Mouse (Mus musculus): Measurements from ENCODE around the gene Alpl. TPM values are rescaled to one million over a fixed set of nuclear protein-coding genes. Genes with fewer than 3 reads are reported as not detected.

Gene Alpl
- polyA plus RNA-seq, 1 experiment: 569 TPM

GRCm38 (mm10) chr4:137800324-137800723, 4.1 kb upstream of the Alpl start:
- DNase-seq: peak; percentile 47
- TF ChIP-seq POLR2A (IDR thresholded peaks at IDR 0.05; ENCODE audit: low read depth, low read length): no peak
- no peak for TF ChIP-seq CTCF (conservative IDR thresholded peaks at IDR 0.05; ENCODE audit: insufficient read depth, insufficient read length, low read depth, low read length)
- Histone ChIP-seq H3K27ac (ENCODE audit: insufficient read depth, low read depth, low read length) (no peak overlapping the region), H3K36me3 (ENCODE audit: control insufficient read depth, insufficient read depth, low read length) (no peaks in the 10 kb centered on the region), H3K27me3 (replicated peaks; ENCODE audit: control insufficient read depth, insufficient read depth, low read length) (no peaks in the 10 kb centered on the region; the same call in 1 of the 2 replicates), H3K4me1 (ENCODE audit: control insufficient read depth, insufficient read depth, low read length) (no peaks in the 10 kb centered on the region), H3K4me3 (ENCODE audit: insufficient read depth, low read depth, low read length) (no peak overlapping the region)
- 54% methylated on average over 11 of the region's 11 CpGs for WGBS

GRCm38 (mm10) chr4:137797038-137797437, 854 bp upstream of the Alpl start:
- no peak overlapping the region for H3K4me3 ChIP-seq (ENCODE audit: insufficient read depth, low read depth, low read length)
- no peak overlapping the region for H3K27ac ChIP-seq (ENCODE audit: insufficient read depth, low read depth, low read length)
- H3K36me3 ChIP-seq (ENCODE audit: control insufficient read depth, insufficient read depth, low read length): no peaks in the 10 kb centered on the region
- WGBS: 89% methylated on average over 4 of the region's 4 CpGs
- DNase-seq: no peak
- no peaks in the 10 kb centered on the region; the same call in 1 of the 2 replicates for H3K4me1 ChIP-seq (ENCODE audit: control insufficient read depth, insufficient read depth, low read length)
- TF ChIP-seq CTCF (conservative IDR thresholded peaks at IDR 0.05; ENCODE audit: insufficient read depth, insufficient read length, low read depth, low read length): no peak
- TF ChIP-seq POLR2A (IDR thresholded peaks at IDR 0.05; ENCODE audit: low read depth, low read length): no peak
- H3K27me3 ChIP-seq (replicated peaks; ENCODE audit: control insufficient read depth, insufficient read depth, low read length): no peaks in the 10 kb centered on the region; the same call in 1 of the 2 replicates

- peak; percentile 63 for DNase-seq
- Histone ChIP-seq H3K4me3 (ENCODE audit: insufficient read depth, low read depth, low read length) (peak overlapping the region; percentile 38; the same call in 1 of the 2 replicates), H3K27ac (ENCODE audit: insufficient read depth, low read depth, low read length) (peak overlapping the region; percentile 10), H3K4me1 (ENCODE audit: control insufficient read depth, insufficient read depth, low read length) (no peaks in the 10 kb centered on the region; the same call in 1 of the 2 replicates), H3K36me3 (ENCODE audit: control insufficient read depth, insufficient read depth, low read length) (no peaks in the 10 kb centered on the region), H3K27me3 (replicated peaks; ENCODE audit: control insufficient read depth, insufficient read depth, low read length) (no peaks in the 10 kb centered on the region; the same call in 1 of the 2 replicates)
- 69% methylated on average over 13 of the region's 13 CpGs for WGBS
- TF ChIP-seq POLR2A (IDR thresholded peaks at IDR 0.05; ENCODE audit: low read depth, low read length) (no peak), CTCF (conservative IDR thresholded peaks at IDR 0.05; ENCODE audit: insufficient read depth, insufficient read length, low read depth, low read length) (no peak)
Observed at GRCm38 (mm10) chr4:137794178-137794900, 1.8 kb downstream of the Alpl start.

- Histone ChIP-seq H3K27me3 (replicated peaks; ENCODE audit: control insufficient read depth, insufficient read depth, low read length) (no peaks in the 10 kb centered on the region; the same call in 1 of the 2 replicates), H3K36me3 (ENCODE audit: control insufficient read depth, insufficient read depth, low read length) (no peaks in the 10 kb centered on the region), H3K4me1 (ENCODE audit: control insufficient read depth, insufficient read depth, low read length) (peaks cover under 1% of the 10 kb centered on the region; the same call in 1 of the 2 replicates), H3K27ac (ENCODE audit: insufficient read depth, low read depth, low read length) (no peak overlapping the region), H3K4me3 (ENCODE audit: insufficient read depth, low read depth, low read length) (peak overlapping the region; percentile 30; the same call in 1 of the 2 replicates)
- 53% methylated on average over 7 of the region's 7 CpGs for WGBS
- no peak for DNase-seq
- TF ChIP-seq POLR2A (IDR thresholded peaks at IDR 0.05; ENCODE audit: low read depth, low read length): no peak
- no peak for TF ChIP-seq CTCF (conservative IDR thresholded peaks at IDR 0.05; ENCODE audit: insufficient read depth, insufficient read length, low read depth, low read length)
Observed at GRCm38 (mm10) chr4:137793611-137794010, 2.6 kb downstream of the Alpl start.

- Histone ChIP-seq H3K27ac (ENCODE audit: insufficient read depth, low read depth, low read length) (no peak overlapping the region), H3K36me3 (ENCODE audit: control insufficient read depth, insufficient read depth, low read length) (no peaks in the 10 kb centered on the region), H3K27me3 (replicated peaks; ENCODE audit: control insufficient read depth, insufficient read depth, low read length) (no peaks in the 10 kb centered on the region; the same call in 1 of the 2 replicates), H3K4me1 (ENCODE audit: control insufficient read depth, insufficient read depth, low read length) (peaks cover 5% of the 10 kb centered on the region; the same call in 1 of the 2 replicates), H3K4me3 (ENCODE audit: insufficient read depth, low read depth, low read length) (no peak overlapping the region)
- WGBS: 54% methylated on average over 7 of the region's 7 CpGs
- no peak for DNase-seq
- TF ChIP-seq CTCF (conservative IDR thresholded peaks at IDR 0.05; ENCODE audit: insufficient read depth, insufficient read length, low read depth, low read length) (no peak), POLR2A (IDR thresholded peaks at IDR 0.05; ENCODE audit: low read depth, low read length) (no peak)
Observed at GRCm38 (mm10) chr4:137791440-137791839, 4.7 kb downstream of the Alpl start.

- Histone ChIP-seq H3K4me3 (ENCODE audit: insufficient read depth, low read depth, low read length) (no peak overlapping the region), H3K27ac (ENCODE audit: insufficient read depth, low read depth, low read length) (no peak overlapping the region), H3K27me3 (replicated peaks; ENCODE audit: control insufficient read depth, insufficient read depth, low read length) (no peaks in the 10 kb centered on the region; the same call in 1 of the 2 replicates), H3K36me3 (ENCODE audit: control insufficient read depth, insufficient read depth, low read length) (no peaks in the 10 kb centered on the region), H3K4me1 (ENCODE audit: control insufficient read depth, insufficient read depth, low read length) (peaks cover 7% of the 10 kb centered on the region; the same call in 1 of the 2 replicates)
- no peak for DNase-seq
- TF ChIP-seq POLR2A (IDR thresholded peaks at IDR 0.05; ENCODE audit: low read depth, low read length) (no peak), CTCF (conservative IDR thresholded peaks at IDR 0.05; ENCODE audit: insufficient read depth, insufficient read length, low read depth, low read length) (no peak)
- WGBS: 82% methylated on average over 5 of the region's 5 CpGs
Observed at GRCm38 (mm10) chr4:137790981-137791380, 5.2 kb downstream of the Alpl start.

GRCm38 (mm10) chr4:137788511-137789049, 7.6 kb downstream of the Alpl start:
- Histone ChIP-seq H3K27me3 (replicated peaks; ENCODE audit: control insufficient read depth, insufficient read depth, low read length) (no peaks in the 10 kb centered on the region), H3K36me3 (ENCODE audit: control insufficient read depth, insufficient read depth, low read length) (no peaks in the 10 kb centered on the region), H3K4me1 (ENCODE audit: control insufficient read depth, insufficient read depth, low read length) (peaks cover 19% of the 10 kb centered on the region), H3K27ac (ENCODE audit: insufficient read depth, low read depth, low read length) (peak overlapping the region; percentile 14; the same call in 1 of the 2 replicates), H3K4me3 (ENCODE audit: insufficient read depth, low read depth, low read length) (no peak overlapping the region)
- WGBS: 44% methylated on average over 7 of the region's 7 CpGs
- TF ChIP-seq CTCF (conservative IDR thresholded peaks at IDR 0.05; ENCODE audit: insufficient read depth, insufficient read length, low read depth, low read length) (no peak), POLR2A (IDR thresholded peaks at IDR 0.05; ENCODE audit: low read depth, low read length) (no peak)
- DNase-seq: peak; percentile 81

All from kidney, adult 2 months (tissue).